Mouse (Mus musculus): ENCODE results near the gene Acot8.
"Not testable (repeated sequence)": the region's sequence is repeated elsewhere in the genome, so short reads cannot be mapped to it uniquely, and the experiment has no call there.

The Acot8 gene

GRCm38 (mm10) chr2:164806614-164807013 is 1.9 kb upstream of the Acot8 start:
- no peak for DNase-seq

GRCm38 (mm10) chr2:164805332-164805718 is 643 bp upstream of the Acot8 start:
- DNase-seq, result no peak

DNA sequence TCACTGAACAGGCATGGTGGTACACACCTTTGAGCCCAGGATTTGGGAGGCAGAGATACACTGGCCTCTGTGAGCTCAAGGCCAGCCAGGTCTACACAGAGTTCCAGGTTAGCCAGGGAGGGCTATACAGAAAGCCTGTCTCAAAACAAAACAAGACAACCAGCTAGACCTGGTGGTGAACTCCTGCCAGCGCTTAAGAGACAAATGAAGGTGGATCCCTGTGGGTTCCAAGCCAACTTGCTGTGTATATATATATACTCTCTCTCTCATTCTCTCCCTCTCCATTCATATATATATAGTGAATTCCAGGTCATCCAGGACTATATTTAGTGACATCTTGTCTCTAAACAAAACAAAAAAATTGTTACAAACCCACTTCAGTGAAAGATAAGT is 765 bp downstream of the Acot8 start:
- no peak for DNase-seq

- DNase-seq, result no peak
Measured at GRCm38 (mm10) chr2:164803201-164803920, 1.3 kb downstream of the Acot8 start.

DNA sequence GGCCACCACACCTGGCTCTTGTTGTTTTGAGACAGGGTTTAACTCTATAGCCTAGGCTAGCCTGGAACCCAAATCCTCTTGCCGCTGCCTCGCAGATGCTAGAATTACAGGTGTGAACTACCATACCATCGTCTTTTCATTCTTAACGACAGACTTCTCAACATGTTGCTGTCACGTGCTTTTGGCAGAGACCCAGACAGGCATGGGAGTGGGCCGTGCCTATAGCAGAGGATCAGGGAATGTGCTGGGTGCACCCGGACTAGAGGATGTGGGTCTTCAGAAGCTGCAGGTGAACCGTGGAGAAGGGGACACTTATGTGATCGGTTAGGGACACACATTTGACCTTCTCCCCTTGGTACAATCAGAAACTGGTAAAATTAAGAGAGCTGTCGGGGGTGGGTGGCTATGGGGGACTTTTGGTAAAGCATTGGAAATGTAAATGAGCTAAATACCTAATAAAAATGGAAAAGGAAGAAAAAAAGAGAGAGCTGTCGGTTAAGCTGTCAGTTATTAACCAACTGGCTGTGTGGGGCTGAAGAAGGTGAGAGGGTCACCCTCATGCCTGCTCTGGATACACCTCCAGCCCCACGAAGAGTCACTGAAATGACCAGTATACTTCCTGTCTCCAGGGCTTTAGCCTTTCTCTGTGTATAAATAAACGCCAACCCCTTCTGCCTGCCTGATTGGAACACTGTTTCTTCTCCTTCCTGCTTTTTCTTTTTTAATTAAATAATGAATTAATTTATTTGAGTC is 4.3 kb downstream of the Acot8 start:
- DNase-seq, result no peak

GRCm38 (mm10) chr2:164798554-164798953 is 6.1 kb downstream of the Acot8 start:
- DNase-seq, result not testable (repeated sequence)

DNA sequence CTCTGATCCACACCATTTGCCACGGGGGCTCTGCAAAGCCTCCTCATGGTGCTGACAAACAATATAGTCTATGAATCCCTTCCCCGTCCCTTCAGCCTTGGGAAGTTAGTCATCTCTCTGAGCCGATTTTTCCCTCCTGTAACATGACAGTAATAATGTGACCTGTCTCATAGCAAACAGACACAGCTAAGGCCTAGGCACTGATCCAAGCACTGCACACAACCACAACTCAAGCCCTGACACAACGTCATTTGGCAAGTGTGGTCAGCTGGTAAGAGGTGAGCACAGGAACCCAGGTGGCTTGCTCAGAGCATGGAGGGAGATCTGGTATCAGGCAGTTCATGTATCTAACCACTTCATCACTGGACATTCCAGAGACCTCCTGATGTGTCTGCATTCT is 8.8 kb downstream of the Acot8 start:
- no peak for DNase-seq

GRCm38 (mm10) chr2:164794293-164794692 is 10.4 kb downstream of the Acot8 start:
- DNase-seq, result peak; percentile 94 to 98

- no peak for DNase-seq
Measured at GRCm38 (mm10) chr2:164793772-164794171, 10.9 kb downstream of the Acot8 start.

DNA sequence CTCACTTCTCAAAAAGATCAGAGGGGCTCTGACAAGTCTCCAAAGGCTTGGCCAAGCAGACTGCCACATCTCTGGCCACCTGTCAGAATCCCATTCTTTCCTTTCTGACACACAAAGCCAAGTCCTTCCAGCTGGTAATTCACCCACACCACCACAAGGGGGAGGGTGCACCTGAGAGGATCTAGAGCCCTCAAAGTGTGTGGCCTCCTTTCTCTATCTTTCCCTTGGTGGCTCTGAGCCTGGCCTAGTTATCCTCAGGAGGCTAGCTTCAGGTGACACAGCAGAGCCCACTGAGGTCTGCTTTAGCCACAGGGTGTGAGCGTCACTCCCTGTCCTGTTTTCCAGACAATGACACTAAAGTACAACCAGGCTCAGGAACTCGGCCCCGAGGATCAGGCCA is 11.4 kb downstream of the Acot8 start:
- DNase-seq, result peak; percentile 76 to 85

GRCm38 (mm10) chr2:164792400-164793190 is 12.1 kb downstream of the Acot8 start:
- no peak for DNase-seq

DNA sequence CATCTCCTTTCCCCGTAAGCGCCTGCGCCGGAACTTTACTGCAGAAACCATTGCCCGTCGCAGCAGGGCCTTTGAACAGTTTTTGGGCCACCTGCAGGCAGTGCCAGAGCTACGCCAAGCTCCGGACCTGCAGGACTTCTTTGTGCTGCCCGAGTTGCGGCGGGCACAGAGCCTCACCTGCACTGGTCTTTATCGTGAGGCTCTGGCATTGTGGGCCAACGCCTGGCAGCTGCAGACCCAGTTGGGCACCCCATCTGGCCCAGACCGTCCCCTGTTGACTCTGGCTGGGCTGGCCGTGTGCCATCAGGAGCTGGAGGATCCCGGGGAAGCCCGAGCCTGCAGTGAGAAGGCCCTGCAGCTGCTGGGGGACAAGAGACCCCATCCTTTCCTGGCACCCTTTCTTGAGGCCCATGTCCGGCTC is 12.8 kb downstream of the Acot8 start:
- peak in 1 of 2 experiments; percentile 56 for DNase-seq

GRCm38 (mm10) chr2:164790451-164790850 is 14.2 kb downstream of the Acot8 start:
- DNase-seq, result no peak

GRCm38 (mm10) chr2:164788411-164788810 is 16.3 kb downstream of the Acot8 start:
- no peak for DNase-seq

GRCm38 (mm10) chr2:164787779-164788178 is 16.9 kb downstream of the Acot8 start:
- DNase-seq, result no peak

DNA sequence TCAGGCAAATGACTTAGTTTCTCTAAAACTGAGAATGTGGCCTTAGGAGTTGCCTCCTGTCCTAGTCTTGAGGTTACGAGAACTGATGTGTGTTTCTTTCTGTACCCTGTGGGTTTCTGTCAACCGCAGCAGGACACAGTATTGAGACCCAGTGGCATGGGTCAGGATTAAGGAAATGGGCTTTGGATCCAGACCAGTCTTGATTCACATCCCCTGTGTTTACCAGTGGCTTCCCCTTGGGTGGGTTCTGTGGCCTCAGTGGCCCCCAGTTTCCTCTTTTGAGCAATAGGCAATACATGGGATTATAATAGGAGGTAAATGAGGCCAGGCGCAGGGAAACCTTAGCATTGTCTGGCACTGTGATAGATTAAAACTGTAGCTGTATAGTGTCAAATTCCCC is 17.6 kb downstream of the Acot8 start:
- no peak for DNase-seq

- no peak for DNase-seq
Measured at GRCm38 (mm10) chr2:164786388-164786885, 18.2 kb downstream of the Acot8 start.

DNA sequence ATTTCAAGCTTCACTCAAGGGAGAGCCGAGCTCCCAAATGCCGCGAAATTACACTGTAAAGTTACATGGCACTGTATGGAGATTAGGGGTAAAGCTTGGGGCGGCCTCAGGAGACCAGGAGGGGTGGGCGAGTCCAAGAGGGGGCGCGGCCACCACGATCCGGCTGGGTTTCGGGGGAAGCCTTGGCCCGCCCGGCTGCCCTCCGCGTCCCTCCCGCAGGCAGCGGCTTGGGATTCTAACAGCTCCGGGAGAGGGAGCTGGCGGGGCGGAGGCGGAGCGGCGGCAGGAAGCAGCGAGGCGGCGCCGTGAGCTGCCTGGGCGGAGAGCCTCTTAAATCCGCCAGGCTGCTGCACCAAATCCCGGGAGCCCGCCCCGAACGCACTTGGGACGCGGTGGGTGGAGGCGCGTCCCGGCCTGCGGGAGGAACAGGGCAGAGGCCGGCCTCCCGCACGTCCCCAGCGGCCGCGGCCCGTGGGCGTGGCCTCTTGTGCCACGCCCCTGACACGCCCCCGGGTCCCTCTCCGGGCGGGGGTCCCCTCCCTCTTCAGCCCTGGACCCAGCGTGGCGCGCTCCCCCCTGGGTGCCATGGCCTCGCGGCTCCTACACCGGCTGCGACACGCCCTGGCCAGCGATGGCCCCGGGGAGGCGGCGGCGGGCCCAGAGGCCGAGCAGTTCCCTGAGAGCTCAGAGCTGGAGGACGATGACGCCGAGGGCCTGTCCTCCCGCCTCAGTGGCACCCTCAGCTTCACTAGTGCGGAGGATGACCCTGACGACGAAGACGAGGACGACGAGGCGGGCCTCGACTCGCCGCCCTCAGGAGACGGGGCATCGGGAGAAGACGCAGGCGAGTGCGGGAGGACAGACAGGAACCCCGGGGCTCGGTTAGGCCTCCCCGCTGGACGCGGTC is 18.9 kb downstream of the Acot8 start, which contains the start of gene Snx21:
TSS of gene Snx21 (plus strand) at position 343 of the 907 bp plus-strand sequence.
- peak; percentile 81 to 90 for DNase-seq

GRCm38 (mm10) chr2:164784869-164785420 is 19.7 kb downstream of the Acot8 start:
- DNase-seq, result no peak

- DNase-seq, result no peak
Measured at GRCm38 (mm10) chr2:164783926-164784581, 20.6 kb downstream of the Acot8 start.

DNA sequence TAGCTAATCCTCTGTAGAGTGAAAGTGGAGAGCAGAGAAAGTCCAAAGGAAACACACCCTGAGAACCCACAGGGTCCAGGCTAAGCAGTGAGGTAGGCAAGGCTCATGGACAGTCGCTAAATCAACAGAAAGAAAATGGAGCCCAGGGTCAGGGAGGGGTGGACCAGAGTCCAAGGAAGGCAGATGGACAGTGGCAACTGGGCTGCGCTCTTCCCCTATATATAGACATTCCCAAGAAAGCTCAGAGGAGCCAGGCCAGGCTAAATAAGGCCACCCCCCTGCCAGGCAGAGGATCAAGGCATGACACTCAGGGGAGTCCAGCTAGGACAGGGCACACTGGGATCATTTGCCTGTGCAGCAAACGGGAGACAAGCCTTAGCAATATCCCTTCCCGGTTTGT is 22.8 kb downstream of the Acot8 start:
- DNase-seq, result no peak

Measured in cerebellum, postnatal 14 days (tissue).